Mouse (Mus musculus): ENCODE measurements around the gene Rpl27. TPM values are rescaled to one million over a fixed set of nuclear protein-coding genes. Genes with fewer than 3 reads are reported as not detected.
A peak's percentile ranks its signal among the peaks of the same experiment; 100 is the strongest.
"Not testable (repeated sequence)": the region's sequence is repeated elsewhere in the genome, so short reads cannot be mapped to it uniquely, and the experiment has no call there.

Rpl27 gene
- total RNA-seq, 1 experiment from 2014 or later, result 98.3 TPM

DNA sequence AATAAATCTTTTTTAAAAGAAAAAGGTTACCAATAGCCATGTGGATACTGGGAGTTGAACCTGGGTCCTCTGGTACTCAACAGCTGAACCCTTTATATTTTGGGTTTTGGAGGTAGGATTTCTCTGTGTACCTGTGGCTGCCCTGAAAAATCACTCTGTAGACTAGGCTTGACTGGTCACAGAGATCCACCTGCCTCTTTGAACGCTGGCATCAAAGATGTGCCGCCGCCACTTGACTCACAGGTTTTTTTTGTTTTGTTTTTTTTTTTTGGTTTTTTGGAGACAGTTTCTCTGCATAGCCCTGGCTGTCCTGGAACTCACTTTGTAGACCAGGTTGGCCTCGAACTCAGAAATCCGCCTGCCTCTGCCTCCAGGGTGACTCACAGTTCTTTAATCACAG lies 5.7 kb downstream of the Rpl27 start:
- no peak for DNase-seq

GRCm38 (mm10) chr11:101448274-101448746 lies 6.2 kb downstream of the Rpl27 start, which contains the start of gene Ifi35:
Gene Ifi35 (plus strand): TSS chr11:101448407.
- DNase-seq, result peak; percentile 88

GRCm38 (mm10) chr11:101448899-101449298 lies 6.8 kb downstream of the Rpl27 start:
- DNase-seq, result peak; percentile 38

DNA sequence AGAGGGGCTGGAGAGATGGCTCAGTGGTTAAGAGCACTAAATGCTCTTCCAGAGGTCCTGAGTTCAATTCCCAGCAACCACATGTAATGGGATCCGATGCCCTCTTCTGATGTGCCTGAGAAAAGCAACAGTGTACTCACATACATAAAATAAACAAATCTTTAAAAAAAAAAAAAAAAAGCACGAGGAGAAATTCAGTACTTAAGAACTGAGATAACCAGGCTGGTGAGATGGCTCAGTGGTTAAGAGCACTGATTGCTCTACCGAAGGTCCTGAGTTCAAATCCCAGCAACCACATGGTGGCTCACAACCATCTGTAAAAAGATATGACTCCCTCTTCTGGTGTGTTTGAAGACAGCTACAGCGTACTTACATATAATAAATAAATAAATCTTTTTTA lies 7.5 kb downstream of the Rpl27 start:
- DNase-seq, result not testable (repeated sequence)

DNA sequence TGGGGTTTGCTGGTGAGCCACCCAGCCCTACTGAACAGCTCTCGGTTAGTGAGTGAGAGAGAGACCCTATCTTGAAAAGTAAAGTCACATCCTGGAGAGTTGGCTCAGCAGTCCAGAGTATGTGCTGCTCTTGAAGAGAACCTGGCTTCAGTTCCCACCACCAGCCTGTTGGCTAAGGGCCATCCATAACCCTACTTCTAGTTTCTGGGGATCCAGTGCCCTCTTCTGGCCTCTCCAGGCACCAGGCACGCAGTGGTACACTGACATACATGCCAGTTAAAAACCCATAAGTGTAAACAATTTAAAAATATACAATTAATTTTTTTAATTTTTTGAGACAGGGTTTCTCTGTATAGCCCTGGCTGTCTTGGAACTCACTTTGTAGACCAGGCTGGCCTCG lies 8.3 kb downstream of the Rpl27 start:
- DNase-seq, result no peak

DNA sequence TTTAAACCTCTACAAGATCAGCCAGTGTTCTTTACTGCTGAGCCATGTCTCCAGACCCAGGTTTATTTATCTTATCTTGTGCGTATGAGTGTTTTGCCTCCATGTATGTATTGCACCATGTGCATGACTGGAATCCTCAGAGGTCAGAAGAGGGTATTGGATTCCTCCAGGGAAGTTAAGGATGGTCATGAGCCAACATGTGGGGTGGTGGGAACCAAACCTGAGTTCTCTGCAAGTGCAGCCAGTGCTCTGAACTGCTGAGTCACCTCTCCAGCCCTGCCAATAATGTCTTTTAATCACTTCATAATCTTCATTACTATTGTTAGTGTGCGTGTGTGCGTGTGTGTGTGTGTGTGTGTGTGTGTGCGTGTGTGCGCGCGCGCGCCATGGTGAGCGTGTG lies 9.4 kb downstream of the Rpl27 start:
- no peak for DNase-seq

DNA sequence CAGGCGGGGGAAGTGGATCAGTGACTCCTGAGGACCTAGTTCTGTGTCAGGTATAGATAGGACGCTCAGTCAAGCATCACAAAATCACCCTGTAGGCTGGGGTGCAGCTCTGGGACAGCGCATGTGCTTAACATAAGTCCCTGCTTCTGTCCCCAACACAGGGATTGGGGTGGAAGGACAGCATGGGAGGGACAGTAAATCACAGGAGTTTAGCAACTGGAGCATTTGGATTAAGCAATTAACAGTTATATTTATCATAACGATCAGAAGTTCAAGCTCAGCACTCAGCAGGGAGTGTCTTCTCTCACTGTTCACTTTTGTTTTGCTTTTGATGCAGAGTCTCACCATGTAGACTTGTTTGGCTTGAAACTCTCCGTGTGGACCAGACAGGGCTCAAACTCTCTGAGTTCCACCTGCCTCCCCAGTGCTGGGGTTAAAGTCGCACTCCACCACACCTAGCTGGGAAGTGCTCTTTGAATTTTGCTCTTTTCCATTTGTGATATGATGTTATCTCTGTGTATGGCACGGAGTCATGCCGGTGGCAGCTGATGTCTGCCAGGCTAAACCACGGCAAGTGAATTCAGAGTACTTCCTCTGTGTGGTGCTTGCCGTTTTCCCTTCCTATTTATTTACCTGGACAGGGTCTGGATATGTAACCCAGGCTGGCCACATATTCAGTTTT lies 10.1 kb downstream of the Rpl27 start:
- DNase-seq, result no peak

DNA sequence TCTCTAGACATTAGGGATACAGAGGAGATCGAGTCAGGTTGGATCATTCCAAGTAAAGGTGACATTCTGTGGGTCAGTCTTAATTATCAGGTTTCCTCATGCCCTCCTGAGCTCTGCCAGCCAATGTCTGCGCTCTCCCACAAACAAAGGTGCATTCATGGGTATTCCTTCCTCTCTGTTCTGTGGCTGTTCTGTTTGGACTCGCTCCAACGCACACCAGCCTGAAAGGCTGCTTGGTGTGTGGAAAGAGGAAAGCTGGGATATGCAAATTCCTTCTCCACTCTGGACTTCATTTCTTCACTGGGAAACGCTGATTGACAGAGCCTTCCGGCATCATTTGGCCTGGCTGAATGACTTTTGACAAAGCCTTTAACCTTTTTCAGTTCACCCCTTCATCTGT lies 12.6 kb downstream of the Rpl27 start:
- DNase-seq, result no peak

- no peak for DNase-seq
Observed at GRCm38 (mm10) chr11:101455627-101456026, 13.5 kb downstream of the Rpl27 start.

GRCm38 (mm10) chr11:101457631-101458030 lies 15.5 kb downstream of the Rpl27 start:
- DNase-seq, result no peak

DNA sequence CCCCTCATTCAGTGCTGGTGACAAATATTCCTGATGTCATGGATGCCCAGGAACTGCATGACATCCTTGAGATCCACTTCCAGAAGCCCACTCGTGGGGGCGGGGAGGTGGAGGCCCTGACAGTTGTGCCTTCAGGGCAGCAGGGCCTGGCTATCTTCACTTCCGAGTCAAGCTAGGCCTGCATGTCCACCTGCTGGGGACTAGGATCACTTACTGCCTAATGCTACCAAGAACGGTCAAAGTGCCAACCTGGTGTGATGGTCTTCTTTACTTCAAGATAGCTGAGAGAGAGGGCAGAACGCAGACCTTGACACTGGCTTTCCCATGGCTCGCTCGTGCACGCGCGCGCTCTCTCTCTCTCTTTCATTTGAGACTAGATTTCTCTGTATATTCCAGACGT lies 16.1 kb downstream of the Rpl27 start:
- no peak for DNase-seq

DNA sequence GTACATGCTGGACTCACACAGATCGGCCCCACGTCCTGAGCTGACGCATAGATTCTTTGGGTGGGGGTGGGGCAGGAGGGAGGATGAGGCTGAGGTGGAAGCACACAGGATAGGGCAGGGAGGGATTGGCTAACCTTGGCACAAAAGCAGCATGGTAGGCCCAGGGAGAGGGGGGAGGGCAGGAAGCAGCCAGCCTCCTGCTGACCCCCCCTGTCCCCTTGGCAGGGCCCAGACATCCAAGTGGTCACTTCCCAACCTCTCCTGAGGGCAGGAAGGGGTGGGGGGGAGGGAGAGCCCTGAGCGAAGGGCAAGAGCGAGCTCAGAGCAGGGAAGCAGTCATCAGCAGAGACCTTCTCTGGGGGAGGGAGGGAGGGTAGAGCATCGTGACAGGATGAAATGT lies 17.6 kb downstream of the Rpl27 start:
- peak; percentile 58 for DNase-seq

DNA sequence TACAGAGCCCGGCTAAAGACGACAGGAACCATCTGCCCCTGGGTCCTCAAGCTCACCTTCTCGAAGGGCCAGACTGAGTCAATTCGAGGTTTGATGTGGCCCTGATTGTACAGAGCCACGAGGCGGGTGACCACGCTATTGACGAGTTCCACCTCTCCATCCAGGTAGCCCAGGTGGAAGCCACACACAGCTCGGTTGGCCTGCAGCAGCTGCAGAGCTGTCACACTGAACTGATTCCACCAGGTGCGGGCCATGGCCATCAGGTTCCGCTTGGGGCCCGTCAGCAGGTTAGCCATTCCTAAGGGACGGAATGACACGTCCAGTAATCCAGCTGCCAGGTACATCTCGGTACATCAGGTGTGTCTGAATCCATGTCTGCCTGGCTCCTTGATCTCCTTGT lies 18.2 kb downstream of the Rpl27 start:
- DNase-seq, result no peak

DNA sequence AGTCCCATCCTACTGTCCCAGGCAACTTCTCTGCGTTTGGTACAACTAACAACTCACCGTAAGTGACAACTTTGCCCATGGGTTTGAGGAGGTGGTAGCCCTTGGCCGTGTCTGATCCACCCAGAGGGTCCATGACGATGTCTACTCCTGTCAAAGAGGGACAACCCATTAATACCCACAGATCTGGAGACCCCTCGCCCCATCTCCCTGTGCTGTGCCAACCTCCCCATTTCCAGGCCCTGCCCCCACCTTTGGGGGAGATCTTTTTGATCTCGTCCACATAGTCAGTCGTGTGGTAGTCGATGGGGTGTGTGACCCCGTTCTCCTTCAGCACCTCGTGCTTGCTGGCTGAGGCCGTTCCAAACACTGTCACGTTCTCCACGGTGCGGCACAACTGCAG lies 20.0 kb downstream of the Rpl27 start:
- no peak for DNase-seq

DNA sequence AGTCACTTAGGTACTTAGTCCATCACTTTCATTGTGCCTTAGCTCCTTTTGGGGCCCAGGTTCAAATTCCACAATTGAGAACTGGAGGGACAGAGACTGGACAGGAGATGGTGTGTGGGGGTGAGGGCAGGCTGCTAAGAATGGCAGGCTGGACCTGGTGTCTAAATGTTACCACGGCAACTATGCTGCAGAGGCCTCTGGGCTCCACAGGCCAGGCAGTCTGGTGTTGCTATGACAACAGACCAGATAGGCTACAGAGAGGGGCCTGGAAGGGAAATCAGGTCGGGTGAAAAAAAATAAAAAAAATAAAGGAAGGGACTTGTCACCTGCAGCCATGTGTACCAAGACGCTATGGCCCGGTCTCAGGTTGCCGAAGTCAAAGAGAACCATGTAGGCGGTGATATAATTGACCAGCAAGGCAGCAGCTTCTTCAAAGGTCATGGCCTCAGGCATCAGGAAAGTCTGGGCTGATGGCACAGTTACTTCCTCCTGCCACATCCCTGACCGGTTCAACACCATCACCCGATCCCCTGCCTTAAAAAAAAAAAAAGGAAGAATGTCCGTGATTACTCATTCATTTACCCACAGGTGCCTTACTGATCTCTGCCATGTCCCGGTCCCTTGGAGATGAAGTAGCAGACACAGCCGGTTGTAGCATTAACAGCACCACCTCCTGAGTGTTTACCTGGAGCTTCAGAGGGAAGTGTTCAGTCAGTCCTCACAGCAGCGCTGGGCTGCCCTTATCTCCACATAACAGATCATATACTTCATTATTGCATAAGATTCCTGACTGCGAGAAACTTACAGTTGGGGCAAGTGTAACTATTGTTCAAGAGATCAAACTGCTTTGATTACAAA lies 20.7 kb downstream of the Rpl27 start:
- no peak for DNase-seq

DNA sequence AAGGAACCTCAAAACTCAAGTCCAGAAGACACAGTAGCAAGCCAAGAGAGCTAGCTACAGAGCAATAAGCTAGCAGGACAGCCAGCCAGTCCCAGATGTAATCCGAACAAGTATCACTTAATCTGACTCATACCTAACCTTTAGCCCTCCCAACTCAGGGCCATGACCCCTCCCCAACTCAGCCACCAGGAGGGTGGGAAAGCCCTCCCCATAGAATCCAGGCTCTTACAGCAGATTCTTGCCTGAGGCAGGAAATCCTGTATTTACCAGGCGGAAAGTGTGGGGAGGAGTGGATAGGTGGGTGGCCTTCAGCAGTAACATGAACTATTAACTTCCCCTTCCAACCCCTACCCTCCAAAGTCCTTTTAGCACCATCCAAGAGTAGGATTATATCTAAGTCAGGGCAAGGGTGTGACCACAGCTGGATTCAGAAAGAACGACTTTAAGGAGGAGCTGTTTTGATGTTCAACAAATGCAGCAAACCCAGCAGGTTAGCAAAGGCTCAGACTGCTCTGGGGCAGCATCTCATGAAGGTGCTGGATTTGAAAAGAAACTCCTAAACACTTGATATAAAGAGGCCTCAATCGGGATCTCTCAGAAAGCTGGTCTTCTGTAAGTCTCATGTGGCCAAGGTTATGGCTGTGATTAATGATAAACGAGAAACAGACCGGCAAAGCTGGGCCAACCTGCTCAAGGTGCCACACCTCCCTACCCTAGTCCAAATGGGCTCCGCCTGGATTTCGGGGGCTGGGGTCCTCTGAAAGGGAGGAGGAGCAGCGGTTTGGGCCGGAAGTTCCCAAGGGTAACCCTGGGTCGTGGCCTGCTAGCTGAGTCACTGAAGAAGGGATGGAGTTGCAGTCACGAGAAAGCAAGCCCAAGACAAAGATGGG lies 22.4 kb downstream of the Rpl27 start, which contains the start of gene Rnd2:
Rnd2 (plus strand) TSS at position 789 of the 890 bp plus-strand sequence.
- DNase-seq, result peak; percentile 55

DNA sequence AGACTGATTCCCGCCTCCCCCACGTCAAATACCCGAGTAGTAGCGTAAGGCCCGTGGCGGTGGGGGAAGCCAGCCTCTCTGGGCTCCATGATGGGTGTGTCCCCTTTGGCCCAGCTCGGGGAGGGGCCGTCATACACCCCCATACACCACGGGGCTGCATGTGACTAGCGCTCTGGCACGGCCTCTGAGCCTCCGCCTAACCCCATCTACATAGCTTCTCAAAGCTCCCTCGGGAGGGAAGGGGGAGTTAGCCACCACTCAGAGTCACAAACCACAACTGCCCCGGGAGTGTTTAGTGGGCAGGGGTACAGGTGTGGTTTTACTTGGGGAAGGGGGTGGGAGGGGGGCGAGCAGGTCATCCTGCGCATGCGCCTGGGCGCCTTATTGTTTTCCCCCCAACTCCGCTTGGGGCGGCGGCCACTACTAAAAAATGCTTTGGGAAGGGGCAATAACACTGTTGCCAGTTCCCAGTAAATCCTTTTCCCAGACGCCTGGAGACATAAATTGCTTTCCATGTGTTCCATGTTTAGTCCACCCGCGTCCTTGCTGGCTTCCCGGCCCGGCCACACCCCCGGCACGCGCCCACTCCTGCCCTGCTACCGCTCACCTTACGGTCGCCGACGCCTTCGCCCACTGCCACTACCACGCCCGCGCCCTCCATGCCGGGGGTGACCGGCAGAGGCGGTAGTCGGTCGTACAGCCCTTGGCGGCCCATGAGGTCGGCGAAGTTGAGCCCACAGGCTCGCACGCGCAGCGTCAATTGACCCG lies 23.2 kb downstream of the Rpl27 start:
- DNase-seq, result peak; percentile 83

DNA sequence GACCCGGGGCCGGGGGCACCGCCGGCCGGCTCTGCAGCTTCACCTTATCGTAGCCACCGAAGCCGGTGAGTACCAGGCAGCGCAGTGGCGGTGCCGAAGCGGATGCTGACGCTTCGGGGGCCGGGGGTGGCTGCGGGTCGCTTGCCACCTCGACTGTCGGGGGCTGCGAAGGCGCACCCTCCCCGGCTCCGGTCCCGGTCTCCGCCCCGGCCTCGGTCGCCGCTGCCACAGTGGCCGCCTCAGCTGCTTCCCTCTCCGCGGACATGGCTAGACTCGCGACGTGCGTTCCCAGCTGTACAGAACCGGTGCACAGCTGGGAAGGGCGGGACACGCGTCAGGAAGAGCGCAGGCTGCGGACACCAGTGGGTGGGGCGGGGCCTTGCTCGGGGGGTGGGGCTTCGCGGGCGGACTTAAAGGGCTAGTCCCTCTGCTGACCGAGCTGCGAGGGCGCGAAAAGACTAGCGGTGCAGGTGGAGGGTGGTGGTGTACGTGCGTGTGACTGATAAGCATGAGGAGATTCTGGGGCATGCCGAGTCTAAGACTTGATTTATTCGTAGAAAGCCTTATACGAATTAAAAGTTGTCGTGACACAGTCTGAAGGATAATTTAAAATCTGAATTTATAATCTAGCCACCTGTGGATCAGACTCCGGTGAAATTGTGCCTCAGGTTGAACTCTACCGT lies 23.9 kb downstream of the Rpl27 start, which contains the start of gene Vat1:
Vat1 (minus strand) TSS at position 362 of the 683 bp plus-strand sequence.
- peak; percentile 87 for DNase-seq

DNA sequence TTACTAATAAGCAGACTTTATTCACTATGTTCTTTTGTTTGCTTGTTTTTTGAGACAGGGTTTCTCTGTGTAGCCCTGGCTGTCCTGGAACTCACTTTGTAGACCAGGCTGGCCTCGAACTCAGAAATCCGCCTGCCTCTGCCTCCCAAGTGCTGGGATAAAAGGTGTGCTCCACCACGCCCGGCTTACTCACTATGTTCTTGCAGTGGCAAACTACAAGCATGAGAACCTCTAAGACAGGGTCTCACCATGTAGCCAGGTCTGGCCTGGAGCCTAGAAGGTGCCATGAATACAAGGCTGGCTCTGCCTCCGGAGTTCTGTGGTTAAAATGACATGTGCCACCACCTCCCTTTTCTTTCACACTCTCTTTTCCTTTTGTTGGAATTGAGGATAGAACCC lies 24.5 kb downstream of the Rpl27 start:
- not testable (repeated sequence) for DNase-seq

GRCm38 (mm10) chr11:101467477-101468262 lies 25.6 kb downstream of the Rpl27 start:
- peak; percentile 84 for DNase-seq

Data from adrenal gland, postnatal 14 days (tissue).